ENCODE assay signal across 20 mouse cellular contexts in genomic region chr5:111843622-111844239, GRCm38 (mm10).
DNase-seq lines count a peak whose midpoint lies in the region; ATAC-seq and TF ChIP-seq lines count a peak whose summit lies in the region.
"Had no signal": no experiment of that assay in that cellular context is flagged by ENCODE, and none has a peak within 500 bp of the region (broad histone marks: within the 10 kb centered on the region; RNA-seq: fewer than 3 reads in every experiment).

No protein-coding gene starts in this region.

- TF ChIP-seq POLR2A in cerebellum, adult 2 months (IDR thresholded peaks at IDR 0.05; ENCODE audit: borderline replicate concordance, insufficient read depth, low read length) = no peak

- H3K9ac ChIP-seq in midbrain, postnatal 0 days (replicated peaks; ENCODE audit: low read length, poor library complexity, severe bottlenecking) = no peak overlapping the region
- H3K9ac ChIP-seq in forebrain, embryonic 12.5 days = 0 out of 2 replicates have a peak overlapping the region, but pooled peaks have one; percentile 29
- H3K9ac ChIP-seq in hindbrain, embryonic 13.5 days = no peak overlapping the region
- no peak overlapping the region for H3K9ac ChIP-seq in midbrain, embryonic 16.5 days (ENCODE audit: low read depth, low read length)
- H3K9ac ChIP-seq: intestine, embryonic 15.5 days; lung, embryonic 14.5 days had no signal

- peak overlapping the region; percentile 76 for H3K27ac ChIP-seq in midbrain, embryonic 10.5 days (replicated peaks)
- H3K27ac ChIP-seq in midbrain, postnatal 0 days (ENCODE audit: low read depth, low read length) = no peak overlapping the region
- peak overlapping the region; percentile 90 for H3K27ac ChIP-seq in forebrain, embryonic 12.5 days
- peak overlapping the region; percentile 59 for H3K27ac ChIP-seq in hindbrain, embryonic 13.5 days
- H3K27ac ChIP-seq in midbrain, embryonic 16.5 days (ENCODE audit: low read length) = peak overlapping the region; percentile 68
- H3K27ac ChIP-seq in cerebellum, adult 2 months (ENCODE audit: insufficient read depth, low read length) = no peak overlapping the region
- H3K27ac ChIP-seq: heart, embryonic 10.5 days; intestine, embryonic 15.5 days; layer of hippocampus, adult 2 months; limb, embryonic 10.5 days had no signal

- peaks cover 33% of the 10 kb centered on the region for H3K4me1 ChIP-seq in midbrain, embryonic 10.5 days
- H3K4me1 ChIP-seq in midbrain, postnatal 0 days (ENCODE audit: insufficient read depth, low read length) = no peaks in the 10 kb centered on the region
- H3K4me1 ChIP-seq in forebrain, embryonic 12.5 days = peaks cover 37% of the 10 kb centered on the region
- peaks cover 32% of the 10 kb centered on the region for H3K4me1 ChIP-seq in hindbrain, embryonic 13.5 days (replicated peaks)
- H3K4me1 ChIP-seq in midbrain, embryonic 16.5 days (ENCODE audit: control insufficient read depth, insufficient read depth, low read length) = peaks cover 30% of the 10 kb centered on the region
- no peaks in the 10 kb centered on the region for H3K4me1 ChIP-seq in cerebellum, adult 2 months (ENCODE audit: control insufficient read depth, insufficient read depth, low read length)
- H3K4me1 ChIP-seq: intestine, embryonic 15.5 days had no signal

- no peak overlapping the region for H3K4me2 ChIP-seq in midbrain, postnatal 0 days (ENCODE audit: low read depth, low read length, poor library complexity, severe bottlenecking)
- peak overlapping the region; percentile 35 for H3K4me2 ChIP-seq in forebrain, embryonic 12.5 days
- peak overlapping the region; percentile 10 for H3K4me2 ChIP-seq in hindbrain, embryonic 13.5 days
- peak overlapping the region; percentile 11 for H3K4me2 ChIP-seq in midbrain, embryonic 16.5 days (ENCODE audit: low read length)
- H3K4me2 ChIP-seq: intestine, embryonic 15.5 days; liver, embryonic 11.5 days; lung, embryonic 14.5 days had no signal

- TF ChIP-seq CTCF in midbrain, postnatal 0 days (IDR thresholded peaks at IDR 0.05) = no peak
- no peak for TF ChIP-seq CTCF in cerebellum, adult 2 months (IDR thresholded peaks at IDR 0.05; ENCODE audit: borderline replicate concordance, insufficient read depth, low read depth, low read length)

- H3K27me3 ChIP-seq in midbrain, embryonic 10.5 days (ENCODE audit: low read depth, poor library complexity, severe bottlenecking) = peaks cover 64% of the 10 kb centered on the region
- H3K27me3 ChIP-seq in midbrain, postnatal 0 days (ENCODE audit: insufficient read depth, low read length) = no peaks in the 10 kb centered on the region
- peaks cover 43% of the 10 kb centered on the region for H3K27me3 ChIP-seq in forebrain, embryonic 12.5 days
- 0 out of 2 replicates have a peak, but pooled peaks cover 17% of the 10 kb centered on the region for H3K27me3 ChIP-seq in hindbrain, embryonic 13.5 days
- no peaks in the 10 kb centered on the region for H3K27me3 ChIP-seq in midbrain, embryonic 16.5 days (ENCODE audit: control insufficient read depth, insufficient read depth, low read depth, low read length)
- no peaks in the 10 kb centered on the region; the same call in 1 of the 2 replicates for H3K27me3 ChIP-seq in cerebellum, adult 2 months (ENCODE audit: control insufficient read depth, insufficient read depth, low read length)
- H3K27me3 ChIP-seq: intestine, embryonic 15.5 days had no signal

- no peaks in the 10 kb centered on the region for H3K9me3 ChIP-seq in midbrain, embryonic 10.5 days (replicated peaks)
- H3K9me3 ChIP-seq in midbrain, postnatal 0 days (ENCODE audit: low read length) = no peaks in the 10 kb centered on the region
- H3K9me3 ChIP-seq in forebrain, embryonic 12.5 days = no peaks in the 10 kb centered on the region
- no peaks in the 10 kb centered on the region for H3K9me3 ChIP-seq in hindbrain, embryonic 13.5 days
- no peaks in the 10 kb centered on the region for H3K9me3 ChIP-seq in midbrain, embryonic 16.5 days (replicated peaks; ENCODE audit: control insufficient read depth, low read length, poor library complexity, severe bottlenecking)
- H3K9me3 ChIP-seq: heart, embryonic 10.5 days; intestine, embryonic 15.5 days; limb, embryonic 10.5 days had no signal

- 47% methylated on average over 17 of the region's 17 CpGs for WGBS in midbrain, embryonic 10.5 days
- whole genome bisulfite sequencing in midbrain, postnatal 0 days = 21% methylated on average over 17 of the region's 17 CpGs
- 16% methylated on average over 17 of the region's 17 CpGs for WGBS in forebrain, embryonic 12.5 days
- 29% methylated on average over 17 of the region's 17 CpGs for WGBS in hindbrain, embryonic 13.5 days
- 21% methylated on average over 17 of the region's 17 CpGs for WGBS in midbrain, embryonic 16.5 days
- 23% methylated on average over 17 of the region's 17 CpGs for WGBS in cerebellum, adult 2 months

- no peaks in the 10 kb centered on the region for H3K36me3 ChIP-seq in midbrain, embryonic 10.5 days
- no peaks in the 10 kb centered on the region for H3K36me3 ChIP-seq in midbrain, postnatal 0 days (ENCODE audit: insufficient read depth, low read length)
- H3K36me3 ChIP-seq in forebrain, embryonic 12.5 days (replicated peaks) = no peaks in the 10 kb centered on the region
- H3K36me3 ChIP-seq in hindbrain, embryonic 13.5 days = no peaks in the 10 kb centered on the region
- no peaks in the 10 kb centered on the region for H3K36me3 ChIP-seq in midbrain, embryonic 16.5 days (ENCODE audit: control insufficient read depth, insufficient read depth, low read length)
- H3K36me3 ChIP-seq: heart, embryonic 10.5 days; intestine, embryonic 15.5 days; limb, embryonic 10.5 days had no signal

- peak overlapping the region; percentile 9; the same call in 1 of the 2 replicates for H3K4me3 ChIP-seq in midbrain, embryonic 10.5 days
- no peak overlapping the region for H3K4me3 ChIP-seq in midbrain, postnatal 0 days (ENCODE audit: low read depth, low read length)
- H3K4me3 ChIP-seq in forebrain, embryonic 12.5 days (replicated peaks) = no peak overlapping the region; the same call in 1 of the 2 replicates
- H3K4me3 ChIP-seq in hindbrain, embryonic 13.5 days = no peak overlapping the region
- H3K4me3 ChIP-seq in midbrain, embryonic 16.5 days (ENCODE audit: low read depth, low read length) = no peak overlapping the region
- no peak overlapping the region for H3K4me3 ChIP-seq in cerebellum, adult 2 months (replicated peaks; ENCODE audit: insufficient read depth, low read depth, low read length)
- H3K4me3 ChIP-seq: heart, embryonic 10.5 days; intestine, embryonic 15.5 days; layer of hippocampus, adult 2 months; limb, embryonic 10.5 days had no signal

- no peak for DNase-seq in midbrain, embryonic 10.5 days (ENCODE audit: low spot score)
- DNase-seq in midbrain, postnatal 0 days (ENCODE audit: low spot score) = no peak
- DNase-seq in cerebellum, adult 2 months = no peak
- no peak for DNase-seq in thymus, postnatal 14 days
- DNase-seq in lung, postnatal 14 days = no peak
- DNase-seq: adrenal gland, postnatal 36 days; cerebellum, adult 9-11 months; gastrocnemius, postnatal 36 days; kidney, postnatal 10 days; lung, embryonic 14.5 days; right cerebral cortex, postnatal 4 days had no signal

- ATAC-seq in midbrain, postnatal 0 days (ENCODE audit: low FRiP score) = no peak
- ATAC-seq in forebrain, embryonic 12.5 days (ENCODE audit: low FRiP score) = peak; percentile 84
- ATAC-seq in hindbrain, embryonic 13.5 days (ENCODE audit: low FRiP score) = no peak
- ATAC-seq in midbrain, embryonic 16.5 days = peak; percentile 63; the same call in 1 of the 2 replicates
- ATAC-seq: intestine, embryonic 15.5 days; Patski had no signal

Comparison
In these comparisons a context has a peak if more than half of its experiments do, and no peak if none do; other contexts are left out.
1. H3K27ac ChIP-seq: peak in midbrain, embryonic 10.5 days (single experiment), forebrain, embryonic 12.5 days (single experiment), hindbrain, embryonic 13.5 days (single experiment) and midbrain, embryonic 16.5 days (single experiment); none in midbrain, postnatal 0 days (single experiment) and cerebellum, adult 2 months (single experiment).
2. ATAC-seq: peak in forebrain, embryonic 12.5 days (single experiment) and midbrain, embryonic 16.5 days (single experiment); none in midbrain, postnatal 0 days (single experiment) and hindbrain, embryonic 13.5 days (single experiment).